Mouse (Mus musculus): ENCODE data around the gene Bora. TPM values are rescaled to one million over a fixed set of nuclear protein-coding genes. Genes with fewer than 3 reads are reported as not detected.

The Bora gene
- total RNA-seq (2021) (under 1 TPM; 0.73 to 0.82 TPM), polyA plus RNA-seq (2012; rRNA removed) (0.47 TPM in 2 replicates)
- long read RNA-seq, result 0 reads

GRCm38 (mm10) chr14:99046031-99046781, at the start of gene Bora, which contains the start of gene Mzt1:
Gene Bora, plus strand, starts transcription at chr14:99046222.
Gene Mzt1, minus strand, starts transcription at chr14:99046134.
- H3K36me3 ChIP-seq (ENCODE audit: control insufficient read depth, insufficient read depth, low read length), result peaks cover 5% of the 10 kb centered on the region
- intact Hi-C loops (cut with DNase I), result loop anchor here (1.0 kb wide), 1 partner anchor 53 kb away; the partner anchor contains the start of genes Dis3 and Pibf1
- DNase-seq, result peak; percentile 90 to 93
- no peaks in the 10 kb centered on the region for H3K27me3 ChIP-seq (ENCODE audit: control insufficient read depth, insufficient read depth, low read length)
- H3K27ac ChIP-seq, result peak within 1 kb of the TSS; percentile 89
- TF ChIP-seq CTCF (IDR thresholded peaks at IDR 0.05), result no peak
- no peak for TF ChIP-seq EP300 (IDR thresholded peaks at IDR 0.05; ENCODE audit: insufficient read depth, low read depth, low read length)
- TF ChIP-seq POLR2A (IDR thresholded peaks at IDR 0.05; ENCODE audit: insufficient read depth, low read depth, low read length), result peak; percentile 43; the same call in 1 of the 2 replicates
- H3K9ac ChIP-seq (ENCODE audit: low read depth, low read length), result peak within 1 kb of the TSS; percentile 93
- peak within 1 kb of the TSS; percentile 99 for H3K4me3 ChIP-seq
- H3K79me2 ChIP-seq (replicated peaks; ENCODE audit: control insufficient read depth, insufficient read depth, low read length), result peaks cover 4% of the 10 kb centered on the region
- peaks cover 8% of the 10 kb centered on the region for H3K4me1 ChIP-seq (ENCODE audit: control insufficient read depth, insufficient read depth, low read length)
- under 1% methylated on average over 77 of the region's 81 CpGs for WGBS

DNA sequence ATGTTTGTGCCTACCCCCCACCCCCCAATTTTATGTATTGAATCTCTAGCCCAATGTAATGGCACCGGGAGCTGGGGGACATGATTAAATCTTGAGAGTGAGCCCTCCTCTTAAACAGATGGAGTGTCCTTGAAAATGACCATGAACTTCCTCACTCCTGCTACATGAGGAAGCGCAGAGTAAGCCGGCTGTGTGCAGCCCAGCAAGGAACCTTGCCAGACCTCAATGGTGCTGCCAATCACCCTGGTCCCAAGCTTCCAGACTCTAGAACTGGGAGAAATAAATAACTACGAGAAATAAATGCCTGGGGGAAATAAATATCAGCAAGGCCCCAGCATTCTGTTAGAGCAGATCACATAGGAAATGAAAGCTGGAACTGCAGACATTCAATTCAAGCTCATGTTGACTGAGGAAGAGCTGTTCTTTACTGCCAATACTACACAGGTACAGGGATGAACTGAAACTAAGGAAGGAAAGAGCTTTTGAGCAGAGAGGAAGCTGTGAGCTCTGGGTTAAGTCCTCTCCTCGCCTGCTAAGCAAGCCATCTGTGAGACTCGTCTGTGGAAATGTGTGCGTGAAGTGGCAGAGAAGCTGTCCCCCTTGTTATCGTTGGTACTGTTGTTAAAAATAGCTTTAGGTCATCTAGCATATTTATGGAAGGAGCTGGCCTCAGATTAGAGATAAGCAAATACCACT, 35.6 kb upstream of the Bora start:
- H3K4me1 ChIP-seq (ENCODE audit: control insufficient read depth, insufficient read depth, low read length), result peaks cover 5% of the 10 kb centered on the region
- intact Hi-C loops (cut with DNase I), result no loop called here
- peak; percentile 29 to 32 for DNase-seq
- 0 out of 2 replicates have a peak overlapping the region, but pooled peaks have one; percentile 17 for H3K4me3 ChIP-seq
- H3K36me3 ChIP-seq (ENCODE audit: control insufficient read depth, insufficient read depth, low read length), result no peaks in the 10 kb centered on the region; the same call in 1 of the 2 replicates
- H3K79me2 ChIP-seq (replicated peaks; ENCODE audit: control insufficient read depth, insufficient read depth, low read length), result no peaks in the 10 kb centered on the region
- H3K27ac ChIP-seq, result peak overlapping the region; percentile 84
- H3K27me3 ChIP-seq (ENCODE audit: control insufficient read depth, insufficient read depth, low read length), result no peaks in the 10 kb centered on the region
- 11% methylated on average over 8 of the region's 8 CpGs for WGBS
- TF ChIP-seq CTCF (IDR thresholded peaks at IDR 0.05), result no peak
- TF ChIP-seq POLR2A (IDR thresholded peaks at IDR 0.05; ENCODE audit: insufficient read depth, low read depth, low read length), result peak; percentile 55; the same call in 1 of the 2 replicates
- peak overlapping the region; percentile 49; the same call in 1 of the 2 replicates for H3K9ac ChIP-seq (ENCODE audit: low read depth, low read length)

GRCm38 (mm10) chr14:99010920-99011313, 35.1 kb upstream of the Bora start:
- DNase-seq, result no peak
- no peaks in the 10 kb centered on the region; the same call in 1 of the 2 replicates for H3K36me3 ChIP-seq (ENCODE audit: control insufficient read depth, insufficient read depth, low read length)
- no peak for TF ChIP-seq POLR2A (IDR thresholded peaks at IDR 0.05; ENCODE audit: insufficient read depth, low read depth, low read length)
- TF ChIP-seq EP300 (IDR thresholded peaks at IDR 0.05; ENCODE audit: insufficient read depth, low read depth, low read length), result no peak
- TF ChIP-seq CTCF (IDR thresholded peaks at IDR 0.05), result no peak
- H3K27me3 ChIP-seq (ENCODE audit: control insufficient read depth, insufficient read depth, low read length), result no peaks in the 10 kb centered on the region
- H3K9ac ChIP-seq (ENCODE audit: low read depth, low read length), result no peak overlapping the region
- H3K4me3 ChIP-seq, result no peak overlapping the region
- 5% methylated on average over 2 of the region's 2 CpGs for WGBS
- peaks cover 5% of the 10 kb centered on the region for H3K4me1 ChIP-seq (ENCODE audit: control insufficient read depth, insufficient read depth, low read length)
- peak overlapping the region; percentile 84 for H3K27ac ChIP-seq
- intact Hi-C loops (cut with DNase I), result no loop called here
- H3K79me2 ChIP-seq (replicated peaks; ENCODE audit: control insufficient read depth, insufficient read depth, low read length), result no peaks in the 10 kb centered on the region

DNA sequence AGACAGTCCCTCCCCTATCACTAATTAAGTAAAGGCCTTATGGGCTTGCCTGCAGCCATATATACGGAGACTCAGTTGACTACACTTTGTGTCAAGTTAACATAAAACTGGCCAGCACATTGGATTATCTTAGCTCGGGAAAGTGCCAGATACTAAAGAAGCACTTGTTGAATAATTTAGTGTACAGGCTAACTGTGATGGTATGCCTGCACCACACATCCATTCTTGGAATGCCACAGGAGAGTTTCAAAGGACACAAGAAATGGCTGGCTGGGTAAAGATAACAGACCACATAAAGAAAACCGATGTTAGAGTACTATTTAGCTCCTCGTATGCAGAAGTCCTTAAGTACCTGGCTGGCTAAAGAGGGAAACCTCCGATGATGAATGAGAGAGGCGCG, 27.3 kb upstream of the Bora start:
- DNase-seq, result no peak
- no peaks in the 10 kb centered on the region for H3K27me3 ChIP-seq (ENCODE audit: control insufficient read depth, insufficient read depth, low read length)
- 23% methylated on average over 7 of the region's 7 CpGs for WGBS
- H3K27ac ChIP-seq, result no peak overlapping the region
- TF ChIP-seq EP300 (IDR thresholded peaks at IDR 0.05; ENCODE audit: insufficient read depth, low read depth, low read length), result no peak
- no peak for TF ChIP-seq CTCF (IDR thresholded peaks at IDR 0.05)
- no peak for TF ChIP-seq POLR2A (IDR thresholded peaks at IDR 0.05; ENCODE audit: insufficient read depth, low read depth, low read length)
- no peaks in the 10 kb centered on the region for H3K79me2 ChIP-seq (replicated peaks; ENCODE audit: control insufficient read depth, insufficient read depth, low read length)
- H3K36me3 ChIP-seq (ENCODE audit: control insufficient read depth, insufficient read depth, low read length), result peaks cover 3% of the 10 kb centered on the region
- H3K4me1 ChIP-seq (ENCODE audit: control insufficient read depth, insufficient read depth, low read length), result no peaks in the 10 kb centered on the region
- no peak overlapping the region for H3K4me3 ChIP-seq
- intact Hi-C loops (cut with DNase I), result no loop called here
- H3K9ac ChIP-seq (ENCODE audit: low read depth, low read length), result no peak overlapping the region

GRCm38 (mm10) chr14:99019136-99019808, 26.8 kb upstream of the Bora start:
- Histone ChIP-seq H3K4me1 (ENCODE audit: control insufficient read depth, insufficient read depth, low read length) (no peaks in the 10 kb centered on the region), H3K36me3 (ENCODE audit: control insufficient read depth, insufficient read depth, low read length) (peaks cover 3% of the 10 kb centered on the region), H3K27ac (no peak overlapping the region), H3K4me3 (no peak overlapping the region), H3K79me2 (replicated peaks; ENCODE audit: control insufficient read depth, insufficient read depth, low read length) (no peaks in the 10 kb centered on the region), H3K27me3 (ENCODE audit: control insufficient read depth, insufficient read depth, low read length) (no peaks in the 10 kb centered on the region), H3K9ac (ENCODE audit: low read depth, low read length) (no peak overlapping the region)
- no peak for DNase-seq
- 21% methylated on average over 10 of the region's 10 CpGs for whole genome bisulfite sequencing
- TF ChIP-seq POLR2A (IDR thresholded peaks at IDR 0.05; ENCODE audit: insufficient read depth, low read depth, low read length), result no peak
- no peak for TF ChIP-seq CTCF (IDR thresholded peaks at IDR 0.05)
- TF ChIP-seq EP300 (IDR thresholded peaks at IDR 0.05; ENCODE audit: insufficient read depth, low read depth, low read length), result no peak
- intact Hi-C loops (cut with DNase I), result no loop called here
